Mouse (Mus musculus): ENCODE results near the gene Fry. TPM values are rescaled to one million over a fixed set of nuclear protein-coding genes. Genes with fewer than 3 reads are reported as not detected.

The Fry gene
- total and polyA plus RNA-seq, 2 experiments from 2014 or later, result 47.6 to 130 TPM

DNA sequence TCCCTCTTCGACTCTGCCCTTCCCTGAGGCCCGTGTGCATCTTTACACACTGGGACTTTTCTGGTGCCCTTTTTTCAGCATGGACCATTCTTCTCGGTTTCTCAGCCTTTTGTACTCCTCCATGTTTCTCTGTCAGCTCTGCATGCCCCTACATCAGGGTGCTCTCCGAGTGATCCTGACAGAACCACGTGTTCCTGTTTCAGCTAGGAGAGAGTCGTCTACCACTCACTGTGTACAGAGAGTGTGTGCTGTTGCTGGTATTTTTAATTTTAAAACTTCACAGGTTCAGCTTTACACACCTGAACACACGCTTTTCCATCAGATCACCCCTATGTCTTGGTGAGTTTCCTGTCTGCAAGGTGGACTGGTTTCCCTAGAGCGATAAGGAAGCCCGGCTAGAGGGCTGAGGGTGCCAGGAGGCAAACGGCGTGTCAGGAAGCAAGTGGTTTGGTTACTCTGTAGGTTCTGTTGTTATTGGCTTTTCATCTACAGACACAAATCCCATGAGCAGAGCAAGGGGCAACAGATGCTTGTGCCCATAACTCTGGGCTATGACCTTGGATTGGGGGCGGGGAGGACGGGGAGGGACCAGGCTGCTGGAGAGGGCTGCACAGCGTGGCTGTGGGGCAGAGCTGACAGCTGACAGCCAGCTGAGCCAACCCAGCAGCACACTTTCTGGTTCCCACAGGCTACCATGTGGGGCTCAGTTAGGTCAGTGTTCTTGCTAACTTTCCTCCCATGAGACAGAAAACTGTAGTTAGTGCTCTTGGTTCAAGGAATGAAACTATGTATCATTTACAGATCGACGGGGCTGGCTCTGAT is 3.0 kb upstream of the Fry start:
- H3K4me1 ChIP-seq (ENCODE audit: insufficient read depth), result peaks cover 4% of the 10 kb centered on the region; the same call in 1 of the 2 replicates
- H3K27me3 ChIP-seq (ENCODE audit: insufficient read depth, low read length), result no peaks in the 10 kb centered on the region
- no peak for TF ChIP-seq CTCF (IDR thresholded peaks at IDR 0.05; ENCODE audit: low read depth)
- no peak overlapping the region for H3K4me2 ChIP-seq (ENCODE audit: low read depth)
- 51% methylated on average over 16 of the region's 16 CpGs for WGBS
- peak overlapping the region; percentile 24 for H3K27ac ChIP-seq (ENCODE audit: low read depth, low read length)
- no peak overlapping the region for H3K9ac ChIP-seq
- ATAC-seq (no peak), DNase-seq (no peak)
- H3K36me3 ChIP-seq (ENCODE audit: insufficient read depth), result no peaks in the 10 kb centered on the region
- H3K4me3 ChIP-seq (ENCODE audit: low read depth, low read length), result no peak overlapping the region
- H3K9me3 ChIP-seq (ENCODE audit: low read length), result no peaks in the 10 kb centered on the region

DNA sequence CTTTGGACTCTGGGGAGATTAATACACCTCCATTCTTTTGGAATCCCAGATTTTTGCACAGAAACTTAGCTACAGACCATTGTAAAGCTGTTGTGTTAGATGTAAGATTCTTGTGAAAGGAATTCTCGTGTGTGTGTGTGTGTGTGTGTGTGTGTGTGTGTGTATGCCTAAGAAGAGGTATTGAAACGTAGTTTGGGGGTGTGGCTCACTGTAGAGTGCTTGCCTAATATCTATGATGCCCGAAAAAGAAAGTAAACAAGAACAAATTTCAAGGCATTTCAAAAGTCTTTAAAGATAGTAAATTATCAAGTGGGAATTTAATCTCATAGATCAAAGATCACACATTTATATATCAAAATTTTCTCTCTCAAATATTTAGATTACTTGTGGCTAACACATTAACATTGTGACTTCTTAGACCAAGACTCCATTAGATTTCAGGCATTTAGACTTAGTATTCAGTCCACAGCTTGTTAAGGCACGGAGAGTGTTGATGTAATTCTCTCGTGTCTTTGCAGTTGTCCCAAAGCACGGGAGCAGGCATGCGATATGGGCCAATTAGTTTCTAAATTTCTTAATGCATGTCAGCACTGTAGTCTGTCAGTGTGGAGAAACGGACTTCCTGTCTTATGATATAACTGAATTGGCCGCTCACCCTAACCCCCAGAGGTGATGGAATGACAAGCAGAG is 2.1 kb upstream of the Fry start:
- no peak for TF ChIP-seq CTCF (IDR thresholded peaks at IDR 0.05; ENCODE audit: low read depth)
- Histone ChIP-seq H3K27me3 (ENCODE audit: insufficient read depth, low read length) (no peaks in the 10 kb centered on the region), H3K4me2 (ENCODE audit: low read depth) (no peak overlapping the region), H3K4me3 (ENCODE audit: low read depth, low read length) (no peak overlapping the region), H3K9ac (no peak overlapping the region), H3K27ac (ENCODE audit: low read depth, low read length) (no peak overlapping the region), H3K9me3 (ENCODE audit: low read length) (no peaks in the 10 kb centered on the region), H3K36me3 (ENCODE audit: insufficient read depth) (no peaks in the 10 kb centered on the region), H3K4me1 (ENCODE audit: insufficient read depth) (peaks cover 4% of the 10 kb centered on the region; the same call in 1 of the 2 replicates)
- WGBS, result 66% methylated on average over 9 of the region's 9 CpGs
- DNase-seq, result no peak
- no peak for ATAC-seq

DNA sequence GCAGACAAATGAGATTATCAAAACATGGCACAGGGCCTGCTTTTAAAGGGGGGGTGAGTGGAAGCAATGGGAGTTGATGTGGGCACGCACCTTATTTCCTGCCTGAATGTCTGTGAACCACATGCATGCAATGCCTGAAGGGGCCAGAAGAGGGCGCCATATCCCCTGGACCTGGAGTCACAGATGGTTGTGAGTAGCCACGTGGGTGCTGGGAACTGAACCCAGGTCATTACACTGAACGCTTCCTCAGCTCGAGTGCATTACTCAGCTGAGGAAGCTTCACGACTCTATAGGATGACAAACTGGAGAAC is 1.6 kb upstream of the Fry start:
- TF ChIP-seq CTCF (IDR thresholded peaks at IDR 0.05; ENCODE audit: low read depth), result peak; percentile 41
- WGBS, result 81% methylated on average over 6 of the region's 6 CpGs
- no peak for DNase-seq

DNA sequence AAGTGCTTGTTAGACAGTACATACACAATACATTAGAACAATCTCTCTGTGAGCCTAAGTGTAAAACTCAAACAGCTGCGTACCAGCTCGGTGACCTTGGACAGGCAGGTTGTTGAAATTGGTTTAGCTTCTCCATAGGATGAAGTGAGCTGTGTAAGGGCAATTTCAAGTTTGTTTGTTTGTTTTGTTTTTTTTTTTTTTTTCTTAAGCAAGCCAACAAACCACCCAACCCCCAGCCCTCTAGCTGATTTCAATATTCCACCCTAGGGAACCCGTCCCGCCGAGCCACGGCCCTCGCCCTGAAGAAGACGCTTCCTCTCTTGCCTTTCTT is 356 bp upstream of the Fry start:
- peaks cover 4% of the 10 kb centered on the region; the same call in 1 of the 2 replicates for H3K4me1 ChIP-seq (ENCODE audit: insufficient read depth)
- no peak for TF ChIP-seq CTCF (IDR thresholded peaks at IDR 0.05; ENCODE audit: low read depth)
- H3K9me3 ChIP-seq (ENCODE audit: low read length), result no peaks in the 10 kb centered on the region
- peak overlapping the region; percentile 81 for H3K4me2 ChIP-seq (ENCODE audit: low read depth)
- WGBS, result 16% methylated on average over 8 of the region's 8 CpGs
- H3K9ac ChIP-seq, result peak overlapping the region; percentile 61; the same call in 1 of the 2 replicates
- ATAC-seq (no peak), DNase-seq (no peak)
- H3K36me3 ChIP-seq (ENCODE audit: insufficient read depth), result no peaks in the 10 kb centered on the region
- no peaks in the 10 kb centered on the region for H3K27me3 ChIP-seq (ENCODE audit: insufficient read depth, low read length)
- H3K27ac ChIP-seq (ENCODE audit: low read depth, low read length), result no peak overlapping the region
- H3K4me3 ChIP-seq (ENCODE audit: low read depth, low read length), result peak overlapping the region; percentile 75

More for the DNA sequence above, 1.6 kb upstream of the Fry start:
- Histone ChIP-seq H3K4me2 (ENCODE audit: low read depth) (no peak overlapping the region), H3K36me3 (ENCODE audit: insufficient read depth) (no peaks in the 10 kb centered on the region), H3K4me3 (ENCODE audit: low read depth, low read length) (no peak overlapping the region), H3K9ac (no peak overlapping the region), H3K27me3 (ENCODE audit: insufficient read depth, low read length) (no peaks in the 10 kb centered on the region), H3K9me3 (ENCODE audit: low read length) (no peaks in the 10 kb centered on the region), H3K27ac (ENCODE audit: low read depth, low read length) (no peak overlapping the region), H3K4me1 (ENCODE audit: insufficient read depth) (peaks cover 4% of the 10 kb centered on the region; the same call in 1 of the 2 replicates)
- ATAC-seq, result no peak

GRCm38 (mm10) chr5:150120676-150121075 is 2.2 kb downstream of the Fry start:
- WGBS, result 91% methylated on average over 8 of the region's 8 CpGs
- Histone ChIP-seq H3K4me3 (ENCODE audit: low read depth, low read length) (no peak overlapping the region), H3K4me2 (ENCODE audit: low read depth) (no peak overlapping the region), H3K9ac (no peak overlapping the region), H3K9me3 (ENCODE audit: low read length) (no peaks in the 10 kb centered on the region), H3K4me1 (ENCODE audit: insufficient read depth) (peaks cover 4% of the 10 kb centered on the region; the same call in 1 of the 2 replicates), H3K36me3 (ENCODE audit: insufficient read depth) (no peaks in the 10 kb centered on the region), H3K27me3 (ENCODE audit: insufficient read depth, low read length) (no peaks in the 10 kb centered on the region), H3K27ac (ENCODE audit: low read depth, low read length) (no peak overlapping the region)
- no peak for DNase-seq
- no peak for ATAC-seq
- no peak for TF ChIP-seq CTCF (IDR thresholded peaks at IDR 0.05; ENCODE audit: low read depth)

DNA sequence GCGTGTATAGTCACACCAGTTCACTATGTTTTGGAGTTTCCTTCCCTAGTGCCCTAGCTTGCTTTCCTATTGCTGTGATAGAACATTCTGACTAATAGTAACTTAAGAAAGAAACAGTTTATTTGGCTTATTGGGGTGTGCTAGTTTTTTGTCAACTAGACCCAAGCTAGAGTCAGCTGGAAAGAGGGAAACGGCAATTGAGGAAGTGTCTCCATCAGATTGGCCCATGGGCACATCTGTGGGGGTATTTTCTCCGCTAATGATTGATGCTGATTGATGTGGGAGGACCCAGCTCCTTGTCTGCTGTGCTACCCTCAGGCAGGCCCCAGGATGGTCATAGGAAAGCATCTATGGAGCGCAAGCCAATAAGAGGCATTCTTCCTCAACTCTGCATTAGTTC is 3.6 kb downstream of the Fry start:
- no peak overlapping the region for H3K9ac ChIP-seq
- no peaks in the 10 kb centered on the region for H3K9me3 ChIP-seq (ENCODE audit: low read length)
- ATAC-seq (no peak), DNase-seq (no peak)
- H3K27ac ChIP-seq (ENCODE audit: low read depth, low read length), result no peak overlapping the region
- no peak overlapping the region for H3K4me3 ChIP-seq (ENCODE audit: low read depth, low read length)
- H3K36me3 ChIP-seq (ENCODE audit: insufficient read depth), result no peaks in the 10 kb centered on the region
- H3K4me2 ChIP-seq (ENCODE audit: low read depth), result no peak overlapping the region
- WGBS, result 89% methylated on average over 4 of the region's 4 CpGs
- TF ChIP-seq CTCF (IDR thresholded peaks at IDR 0.05; ENCODE audit: low read depth), result no peak
- peaks cover 4% of the 10 kb centered on the region; the same call in 1 of the 2 replicates for H3K4me1 ChIP-seq (ENCODE audit: insufficient read depth)
- H3K27me3 ChIP-seq (ENCODE audit: insufficient read depth, low read length), result no peaks in the 10 kb centered on the region

DNA sequence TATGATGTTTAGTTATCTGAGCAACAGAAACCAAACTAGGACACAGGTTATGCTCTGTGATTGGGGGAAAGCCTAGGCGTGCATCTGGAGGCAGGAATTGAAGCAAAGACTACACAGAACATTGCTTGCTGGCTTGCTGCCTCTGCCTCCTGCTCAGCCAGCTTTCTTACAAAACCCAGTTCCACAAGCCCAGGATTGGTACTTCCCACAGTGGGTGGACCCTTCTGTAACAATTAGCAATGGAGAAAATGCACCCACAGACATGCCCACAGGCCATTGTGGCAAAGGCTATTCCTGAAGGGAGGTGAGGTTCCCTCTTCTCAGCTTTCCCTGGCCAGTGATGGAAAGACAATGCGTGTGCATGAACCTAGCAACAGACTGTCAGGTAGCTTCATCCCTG is 4.1 kb downstream of the Fry start:
- ATAC-seq (no peak), DNase-seq (no peak)
- Histone ChIP-seq H3K27me3 (ENCODE audit: insufficient read depth, low read length) (no peaks in the 10 kb centered on the region), H3K9ac (no peak overlapping the region), H3K4me2 (ENCODE audit: low read depth) (no peak overlapping the region), H3K4me3 (ENCODE audit: low read depth, low read length) (no peak overlapping the region), H3K36me3 (ENCODE audit: insufficient read depth) (no peaks in the 10 kb centered on the region), H3K4me1 (ENCODE audit: insufficient read depth) (peaks cover 4% of the 10 kb centered on the region; the same call in 1 of the 2 replicates), H3K27ac (ENCODE audit: low read depth, low read length) (no peak overlapping the region), H3K9me3 (ENCODE audit: low read length) (no peaks in the 10 kb centered on the region)
- 86% methylated on average over 2 of the region's 2 CpGs for WGBS
- TF ChIP-seq CTCF (IDR thresholded peaks at IDR 0.05; ENCODE audit: low read depth), result no peak
